Mouse (Mus musculus): ENCODE measurements around the gene Osbpl8.

GRCm38 (mm10) chr10:111180633-111181032 is 16.1 kb downstream of the Osbpl8 start:
- TF ChIP-seq CTCF (IDR thresholded peaks at IDR 0.05; ENCODE audit: control insufficient read depth, insufficient read depth, low read length) (0 out of 2 replicates have a peak, but pooled peaks have one; percentile 13), POLR2A (IDR thresholded peaks at IDR 0.05; ENCODE audit: borderline replicate concordance, control insufficient read depth, low read depth, low read length) (no peak)

Data from bone marrow, adult 2 months (tissue).